ENCODE assay signal across 24 mouse cellular contexts in the genomic region with DNA sequence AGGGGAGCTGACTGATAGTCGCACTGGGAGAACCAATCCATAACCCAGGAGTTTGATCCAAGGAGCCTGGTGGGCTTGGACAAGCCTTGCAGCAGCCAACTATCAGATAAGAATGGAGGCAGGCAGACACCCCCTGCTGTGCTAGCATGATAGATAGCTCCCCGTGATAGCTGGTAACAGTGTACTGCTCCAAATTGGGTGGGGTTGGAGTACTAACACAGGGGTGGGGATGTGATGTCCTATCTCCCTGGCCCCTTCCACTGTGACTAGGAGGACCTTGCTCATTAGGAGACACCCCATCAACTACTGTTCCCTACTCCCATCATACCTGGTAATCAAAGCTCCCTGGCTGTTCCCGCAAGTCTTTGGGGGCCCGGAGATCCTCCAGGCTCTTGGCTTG. TPM values are rescaled to one million over a fixed set of nuclear protein-coding genes. Genes with fewer than 3 reads are reported as not detected.
DNase-seq lines count a peak whose midpoint lies in the region; ATAC-seq lines count a peak whose summit lies in the region.
"Had no signal": no experiment of that assay in that cellular context is flagged by ENCODE, and none has a peak within 500 bp of the region (broad histone marks: within the 10 kb centered on the region; RNA-seq: fewer than 3 reads in every experiment).

No protein-coding gene starts in this region.

- H3K27me3 ChIP-seq in forebrain, embryonic 11.5 days (ENCODE audit: control insufficient read depth, insufficient read depth, low read length), result no peaks in the 10 kb centered on the region
- no peaks in the 10 kb centered on the region for H3K27me3 ChIP-seq in forebrain, embryonic 16.5 days (replicated peaks; ENCODE audit: control insufficient read depth, insufficient read depth, low read length)
- H3K27me3 ChIP-seq in liver, embryonic 11.5 days (replicated peaks; ENCODE audit: control insufficient read depth, insufficient read depth, low read length), result no peaks in the 10 kb centered on the region
- H3K27me3 ChIP-seq in liver, embryonic 13.5 days, result 0 out of 2 replicates have a peak, but pooled peaks cover under 1% of the 10 kb centered on the region
- H3K27me3 ChIP-seq: CH12.LX; forebrain, embryonic 13.5 days; hindbrain, embryonic 13.5 days; Patski had no signal

- H3K9me3 ChIP-seq in forebrain, embryonic 11.5 days (ENCODE audit: control insufficient read depth, low read length), result no peaks in the 10 kb centered on the region
- no peaks in the 10 kb centered on the region for H3K9me3 ChIP-seq in forebrain, embryonic 16.5 days (ENCODE audit: control insufficient read depth, low read length)
- H3K9me3 ChIP-seq in liver, embryonic 11.5 days (ENCODE audit: control insufficient read depth, low read length), result no peaks in the 10 kb centered on the region
- no peaks in the 10 kb centered on the region for H3K9me3 ChIP-seq in liver, embryonic 13.5 days (replicated peaks)
- H3K9me3 ChIP-seq: forebrain, embryonic 13.5 days; G1E; hindbrain, embryonic 13.5 days had no signal

- WGBS in forebrain, embryonic 11.5 days, result 89% methylated on average over 4 of the region's 4 CpGs
- WGBS in forebrain, embryonic 16.5 days, result 87% methylated on average over 4 of the region's 4 CpGs
- WGBS in liver, embryonic 11.5 days, result 69% methylated on average over 4 of the region's 4 CpGs
- 67% methylated on average over 4 of the region's 4 CpGs for WGBS in liver, embryonic 13.5 days (ENCODE audit: insufficient replicate concordance)

- ATAC-seq in forebrain, embryonic 11.5 days (replicated peaks; ENCODE audit: low FRiP score), result no peak
- no peak for ATAC-seq in forebrain, embryonic 16.5 days
- 0 out of 2 replicates have a peak, but pooled peaks have one; percentile 34 for ATAC-seq in liver, embryonic 11.5 days (replicated peaks; ENCODE audit: low FRiP score)
- ATAC-seq in liver, embryonic 13.5 days (ENCODE audit: low read depth), result peak; percentile 53; the same call in 1 of the 2 replicates
- ATAC-seq: forebrain, embryonic 13.5 days; hindbrain, postnatal 0 days; inflammation-experienced regulatory T-cells, adult 6 months; Patski had no signal

- DNase-seq in forebrain, embryonic 11.5 days (ENCODE audit: low spot score), result peak; percentile 50
- DNase-seq in liver, embryonic 11.5 days (ENCODE audit: low spot score), result no peak
- no peak for DNase-seq in liver
- no peak for DNase-seq in liver, embryonic 13.5 days
- no peak for DNase-seq in gastrocnemius, postnatal 4 days (ENCODE audit: low spot score in 2 of 2)
- DNase-seq: adrenal gland, postnatal 10 days; adrenal gland, postnatal 36 days; B cell, adult 2 months; cerebellum, adult 18-20 months; cerebellum, adult 9-10 months; cerebellum, postnatal 14 days; gastrocnemius, postnatal 10 days; gastrocnemius, postnatal 36 days; heart, adult 11 months had no signal

- no peaks in the 10 kb centered on the region for H3K4me1 ChIP-seq in forebrain, embryonic 11.5 days (replicated peaks; ENCODE audit: control insufficient read depth, insufficient read depth, low read length)
- H3K4me1 ChIP-seq in forebrain, embryonic 16.5 days (replicated peaks; ENCODE audit: control insufficient read depth, insufficient read depth, low read length), result no peaks in the 10 kb centered on the region; the same call in none of the 2 replicates
- no peaks in the 10 kb centered on the region; the same call in 1 of the 2 replicates for H3K4me1 ChIP-seq in liver, embryonic 11.5 days (replicated peaks; ENCODE audit: control insufficient read depth, insufficient read depth, low read length)
- peaks cover 10% of the 10 kb centered on the region for H3K4me1 ChIP-seq in liver, embryonic 13.5 days (replicated peaks)

- H3K9ac ChIP-seq in forebrain, embryonic 11.5 days (ENCODE audit: low read length), result no peak overlapping the region
- no peak overlapping the region for H3K9ac ChIP-seq in forebrain, embryonic 16.5 days (replicated peaks; ENCODE audit: low read depth, low read length)
- H3K9ac ChIP-seq in liver, embryonic 11.5 days (ENCODE audit: low read depth, low read length), result no peak overlapping the region
- no peak overlapping the region for H3K9ac ChIP-seq in liver, embryonic 13.5 days
- H3K9ac ChIP-seq: forebrain, embryonic 13.5 days; hindbrain, embryonic 13.5 days had no signal

- H3K36me3 ChIP-seq in forebrain, embryonic 11.5 days (ENCODE audit: control insufficient read depth, insufficient read depth, low read length), result 0 out of 2 replicates have a peak, but pooled peaks cover 4% of the 10 kb centered on the region
- H3K36me3 ChIP-seq in forebrain, embryonic 16.5 days (ENCODE audit: control insufficient read depth, insufficient read depth), result no peaks in the 10 kb centered on the region
- H3K36me3 ChIP-seq in liver, embryonic 11.5 days (ENCODE audit: control insufficient read depth, insufficient read depth, low read length), result no peaks in the 10 kb centered on the region; the same call in 1 of the 2 replicates
- no peaks in the 10 kb centered on the region for H3K36me3 ChIP-seq in liver, embryonic 13.5 days

- H3K27ac ChIP-seq in forebrain, embryonic 11.5 days (ENCODE audit: low read depth, low read length), result no peak overlapping the region
- no peak overlapping the region for H3K27ac ChIP-seq in forebrain, embryonic 16.5 days (ENCODE audit: low read length)
- H3K27ac ChIP-seq in liver, embryonic 11.5 days (ENCODE audit: low read depth, low read length), result no peak overlapping the region
- H3K27ac ChIP-seq in liver, embryonic 13.5 days, result no peak overlapping the region
- H3K27ac ChIP-seq: hindbrain, embryonic 13.5 days; hindbrain, postnatal 0 days had no signal

- no peak overlapping the region for H3K4me3 ChIP-seq in forebrain, embryonic 11.5 days (ENCODE audit: low read depth, low read length)
- no peak overlapping the region for H3K4me3 ChIP-seq in forebrain, embryonic 16.5 days (replicated peaks; ENCODE audit: low read length)
- no peak overlapping the region for H3K4me3 ChIP-seq in liver, embryonic 11.5 days (ENCODE audit: low read depth, low read length)
- H3K4me3 ChIP-seq in liver, embryonic 13.5 days (replicated peaks), result no peak overlapping the region
- H3K4me3 ChIP-seq: forebrain, embryonic 13.5 days; hindbrain, embryonic 13.5 days had no signal

- H3K4me2 ChIP-seq in forebrain, embryonic 11.5 days (ENCODE audit: low read depth, low read length, severe bottlenecking), result no peak overlapping the region
- H3K4me2 ChIP-seq in forebrain, embryonic 16.5 days (ENCODE audit: low read length), result no peak overlapping the region
- no peak overlapping the region for H3K4me2 ChIP-seq in liver, embryonic 11.5 days
- no peak overlapping the region for H3K4me2 ChIP-seq in liver, embryonic 13.5 days
- H3K4me2 ChIP-seq: forebrain, embryonic 13.5 days; heart, embryonic 11.5 days; hindbrain, embryonic 13.5 days had no signal

RNA-seq across cellular contexts. Expression of gene Crb2, which starts 25.6 kb away (rescaled TPM):
- 29.6 and 32.7 TPM in 2 replicates for polyA plus RNA-seq in forebrain, embryonic 11.5 days (2014; fragmentation: Nextera tagmentation; extraction: Ambion mirVana)
- polyA plus RNA-seq in forebrain, embryonic 16.5 days (2015; fragmentation: Nextera tagmentation; extraction: Ambion mirVana), result 5.0 and 5.7 TPM in 2 replicates
- polyA plus RNA-seq in liver, embryonic 11.5 days (2014; fragmentation: Nextera tagmentation; extraction: Ambion mirVana), result 4.8 and 5.0 TPM in 2 replicates
- polyA plus RNA-seq in liver, embryonic 13.5 days (2015; fragmentation: Nextera tagmentation; extraction: Ambion mirVana), result 0.39 and 0.46 TPM in 2 replicates
- under 1 TPM; 0.37 to 0.70 TPM for total RNA-seq in gastrocnemius, postnatal 4 days (2021)
- total RNA-seq: hematopoietic stem cell, adult 5-6 weeks had no signal
- polyA plus RNA-seq: G1E; inflammation-experienced regulatory T-cells, adult 6 months had no signal

Comparison
In these comparisons a context has a peak if more than half of its experiments do, and no peak if none do; other contexts are left out.
1. ATAC-seq: peak in liver, embryonic 11.5 days (single experiment) and liver, embryonic 13.5 days (single experiment); none in forebrain, embryonic 11.5 days (single experiment) and forebrain, embryonic 16.5 days (single experiment).